Mouse (Mus musculus) Patski (cell line): Measurements from ENCODE around the gene Chchd1. TPM values are rescaled to one million over a fixed set of nuclear protein-coding genes. Genes with fewer than 3 reads are reported as not detected.
"Not testable (repeated sequence)": the region's sequence is repeated elsewhere in the genome, so short reads cannot be mapped to it uniquely, and the experiment has no call there.

Source experiments
- ATAC-seq: fragments of 100-300 bp; one replicate; pipeline ENCODE4 v1.8.0; 2021
- CTCF ChIA-PET: fragments of 350-600 bp; sonication (Branson Sonifier 250); formaldehyde crosslinking; loops from one replicate; lab custom pipeline; 2022; ENCODE audit warnings: inconsistent platforms; lab: Charles Lee
- POLR2A ChIA-PET: fragments of 350-600 bp; sonication (Branson Sonifier 250); formaldehyde crosslinking; loops from one replicate; lab custom pipeline; 2022; ENCODE audit warnings: antibody characterized with exemption, inconsistent platforms; lab: Charles Lee
- DNase-seq: peaks from one replicate; pipeline ENCODE4 v3.0.0-alpha.2; 2011; ENCODE audit warnings: low read depth, low spot score
- H3K27me3 ChIP-seq: fragments of 371-371 bp; one replicate; pipeline ENCODE4 v1.5.1; 2021
- CTCF ChIP-seq: fragments of 100-300 bp; IDR thresholded peaks from one replicate; pipeline ENCODE4 v1.5.1; 2021
- in situ Hi-C: fragments of 300-500 bp; cut with MboI; formaldehyde crosslinking; loops from 3 replicates; pipeline ENCODE4 v1.11.1; 2018; ENCODE audit warnings: low pct_unique_long_range_greater_than_20kb, mixed read lengths
- polyA plus RNA-seq: library from polyadenylated mRNA; unstranded; gene quantifications from one replicate; pipeline ENCODE4 v1.2.3, GENCODE M21; 2021

Gene Chchd1
- polyA plus RNA-seq, 1 experiment from 2014 or later = 96.6 TPM

DNA sequence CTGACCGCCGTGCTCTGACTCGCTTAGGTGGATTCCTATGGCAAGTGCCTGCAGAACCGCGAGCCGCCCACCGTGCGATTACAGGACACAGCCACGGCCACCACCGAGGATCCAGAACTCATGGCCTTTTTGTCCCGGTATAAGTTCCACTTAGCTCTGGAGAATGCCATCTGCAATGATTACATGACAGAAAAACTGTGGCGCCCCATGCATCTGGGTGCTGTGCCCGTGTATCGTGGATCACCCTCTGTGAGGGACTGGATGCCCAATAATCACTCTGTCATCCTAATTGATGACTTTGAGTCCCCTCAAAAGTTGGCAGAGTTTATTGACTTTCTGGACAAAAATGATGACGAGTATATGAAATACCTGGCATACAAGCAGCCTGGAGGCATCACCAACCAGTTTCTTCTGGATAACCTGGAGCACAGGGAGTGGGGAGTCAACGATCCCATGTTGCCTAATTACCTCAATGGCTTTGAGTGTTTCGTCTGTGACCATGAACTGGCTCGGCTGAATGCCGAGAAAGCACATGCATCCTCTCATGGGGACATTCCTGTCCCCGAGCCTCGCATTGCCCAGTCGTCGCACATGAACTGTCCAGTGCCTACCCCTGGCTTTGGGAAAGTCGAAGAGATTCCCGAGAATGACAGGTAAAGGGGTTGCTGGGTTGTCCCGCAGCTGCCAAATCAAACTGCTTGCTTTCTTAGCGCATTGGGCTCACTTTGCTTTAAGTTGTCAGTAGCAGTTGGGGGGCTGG lies 6.9 kb upstream of the Chchd1 start:
- DNase-seq (no peak), ATAC-seq (no peak)
- TF ChIP-seq CTCF = no peak
- H3K27me3 ChIP-seq = no peaks in the 10 kb centered on the region
- in situ Hi-C loops = loop anchor here (5.0 kb wide), 1 partner anchor 101 kb away; no protein-coding TSS in a partner anchor
- ChIA-PET CTCF (no interaction called here), POLR2A (interaction anchor here (0.9 kb wide), 1 partner anchor 12 kb away, joined by 4 read pairs; the partner anchor contains the start of gene Zswim8)

- in situ Hi-C loops = loop anchor here (5.0 kb wide), 1 partner anchor 100 kb away; no protein-coding TSS in a partner anchor
- DNase-seq = no peak
Measured at GRCm38 (mm10) chr14:20696986-20697385, 5.8 kb upstream of the Chchd1 start.

GRCm38 (mm10) chr14:20698515-20698914 lies 4.3 kb upstream of the Chchd1 start:
- ChIA-PET POLR2A (interaction anchor here (0.9 kb wide), 1 partner anchor 101 kb away, joined by 4 read pairs; no protein-coding TSS in a partner anchor), CTCF (interaction anchor here (0.9 to 1.3 kb wide), 5 partner anchors 9 to 104 kb away, joined by 3 to 5 read pairs (median 4); partner anchors contain the start of gene Zswim8)
- DNase-seq (no peak), ATAC-seq (no peak)
- TF ChIP-seq CTCF = no peak
- in situ Hi-C loops = loop anchor here (5.0 kb wide), 1 partner anchor 99 kb away; no protein-coding TSS in a partner anchor
- H3K27me3 ChIP-seq = no peaks in the 10 kb centered on the region

More at GRCm38 (mm10) chr14:20696986-20697385, 5.8 kb upstream of the Chchd1 start:
- no peaks in the 10 kb centered on the region for H3K27me3 ChIP-seq
- TF ChIP-seq CTCF = no peak
- ChIA-PET POLR2A (interaction anchor here (0.9 kb wide), 1 partner anchor 11 kb away, joined by 4 read pairs; the partner anchor contains the start of gene Zswim8), CTCF (interaction anchor here (0.7 kb wide), 1 partner anchor 9 kb away, joined by 3 read pairs; no protein-coding TSS in a partner anchor)
- peak; percentile 20 for ATAC-seq

- ChIA-PET CTCF (interaction anchor here (1.1 kb wide), 1 partner anchor 37 kb away, joined by 3 read pairs; no protein-coding TSS in a partner anchor), POLR2A (interaction anchor here (1.4 kb wide), 1 partner anchor 30 kb away, joined by 3 read pairs; no protein-coding TSS in a partner anchor)
- TF ChIP-seq CTCF = no peak
- in situ Hi-C loops = no loop called here
- ATAC-seq (no peak), DNase-seq (no peak)
- no peaks in the 10 kb centered on the region for H3K27me3 ChIP-seq
Measured at GRCm38 (mm10) chr14:20700362-20700761, 2.4 kb upstream of the Chchd1 start.

DNA sequence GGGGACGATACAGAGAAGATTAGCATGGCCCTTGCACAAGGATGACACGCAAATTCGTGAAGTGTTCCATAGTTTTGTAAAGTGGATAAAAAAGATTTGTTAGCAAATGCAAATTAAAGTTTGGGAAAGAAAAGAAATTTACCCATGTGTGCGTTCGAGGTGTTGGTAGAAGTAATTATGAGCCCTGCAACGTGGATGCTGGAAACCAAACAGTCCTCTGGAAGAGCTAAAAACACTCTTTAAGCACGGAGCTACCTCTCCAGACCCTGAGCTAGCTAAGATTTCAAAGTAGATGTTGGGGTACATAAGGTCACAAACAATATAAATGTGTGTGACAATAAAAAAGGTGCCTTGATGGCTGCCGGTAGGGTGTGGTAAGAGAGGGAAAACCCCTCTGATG lies 1.3 kb upstream of the Chchd1 start:
- POLR2A ChIA-PET = no interaction called here
- CTCF ChIA-PET = no interaction called here
- DNase-seq (no peak), ATAC-seq (no peak)
- in situ Hi-C loops = no loop called here
- no peaks in the 10 kb centered on the region for H3K27me3 ChIP-seq
- TF ChIP-seq CTCF = no peak

DNA sequence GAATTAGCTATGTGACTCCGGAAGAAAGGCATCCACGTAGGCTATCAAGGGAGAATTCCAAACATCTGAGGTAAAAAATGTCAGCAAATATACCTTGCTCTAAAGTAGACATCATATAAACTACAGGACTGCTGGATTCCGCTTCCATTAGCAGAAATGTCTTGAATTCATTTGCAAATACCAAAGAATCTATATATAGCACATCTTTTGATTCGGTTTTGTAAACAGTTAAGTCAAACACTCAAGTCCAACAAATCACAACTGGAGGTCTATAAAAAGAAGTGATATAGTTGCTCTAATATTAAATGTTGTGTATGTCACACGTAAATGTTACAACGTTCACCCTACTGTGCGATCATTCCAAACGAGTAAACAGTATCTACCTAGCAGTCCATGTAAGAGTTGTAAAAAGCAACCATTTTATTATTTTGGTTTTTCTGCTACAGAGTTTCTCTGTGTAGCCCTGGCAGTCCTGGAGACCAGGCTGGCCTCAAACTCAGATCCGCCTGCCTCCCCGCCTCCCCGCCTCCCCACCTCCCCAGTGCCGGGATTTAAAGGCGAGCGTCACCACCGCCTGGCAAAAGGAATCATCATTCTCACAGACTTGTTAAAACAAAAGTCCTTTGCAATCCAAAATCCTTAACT lies 588 bp upstream of the Chchd1 start:
- POLR2A ChIA-PET = interaction anchor here (1.7 kb wide), 1 partner anchor 9 kb away, joined by 5 read pairs; no protein-coding TSS in a partner anchor
- no peak for TF ChIP-seq CTCF
- H3K27me3 ChIP-seq = no peaks in the 10 kb centered on the region
- DNase-seq (no peak), ATAC-seq (no peak)
- in situ Hi-C loops = no loop called here
- CTCF ChIA-PET = no interaction called here

GRCm38 (mm10) chr14:20703461-20703860 lies 655 bp downstream of the Chchd1 start:
- ATAC-seq, DNase-seq, CTCF ChIA-PET, H3K27me3 ChIP-seq, in situ Hi-C loops: not testable (repeated sequence)
- POLR2A ChIA-PET = interaction anchor here (1.7 kb wide), 1 partner anchor 10 kb away, joined by 5 read pairs; no protein-coding TSS in a partner anchor

DNA sequence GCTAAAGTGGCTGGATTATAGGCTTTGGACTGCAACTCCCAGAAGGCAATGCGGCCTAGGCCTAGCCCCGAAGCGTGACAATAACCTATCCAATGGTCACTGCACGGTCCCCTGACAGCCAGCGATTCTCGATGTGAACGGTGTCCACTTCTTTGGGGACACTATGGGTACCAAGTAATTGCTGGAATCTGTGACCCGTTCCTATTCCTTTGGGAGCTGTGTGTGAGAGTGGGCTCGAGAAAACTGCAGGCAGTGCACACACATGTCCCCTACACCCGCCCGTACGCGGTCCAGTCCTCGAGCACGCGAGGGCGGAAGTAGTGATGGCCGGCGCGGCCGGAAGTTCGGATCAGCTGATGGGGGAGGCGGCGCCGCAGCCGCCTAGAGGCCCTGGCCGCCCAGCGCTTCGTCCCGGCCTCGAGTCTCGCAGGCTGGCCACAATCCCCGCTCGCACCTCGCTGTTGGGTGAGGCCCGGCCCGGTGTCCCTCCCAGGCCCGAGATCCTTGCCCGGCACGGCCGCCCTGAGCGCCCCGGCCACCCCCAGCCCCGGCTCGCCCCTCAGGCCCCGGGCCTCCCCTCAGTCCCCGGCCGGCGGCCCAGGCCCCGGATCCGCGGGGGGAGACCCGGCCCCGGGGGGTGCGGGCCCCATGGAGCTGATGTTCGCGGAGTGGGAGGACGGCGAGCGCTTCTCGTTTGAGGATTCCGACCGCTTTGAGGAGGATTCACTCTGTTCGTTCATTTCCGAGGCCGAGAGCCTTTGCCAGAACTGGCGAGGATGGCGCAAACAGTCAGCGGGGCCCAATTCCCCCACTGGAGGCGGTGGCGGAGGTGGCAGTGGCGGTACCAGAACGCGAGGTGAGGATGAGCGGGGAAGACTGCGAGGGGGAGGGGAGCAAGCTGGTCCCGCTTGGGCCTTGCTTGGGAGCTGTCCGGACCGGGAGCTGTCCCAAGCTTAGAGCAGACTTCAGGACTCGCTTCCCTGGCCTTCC lies 4.7 kb downstream of the Chchd1 start, which contains the start of gene Zswim8:
Gene Zswim8, plus strand, starts transcription at position 352 of the 990 bp plus-strand sequence.
- ChIA-PET CTCF (interaction anchor here (1.4 to 1.7 kb wide), 2 partner anchors 9 to 95 kb away, joined by 5 read pairs; no protein-coding TSS in a partner anchor), POLR2A (interaction anchor here (0.6 to 1.9 kb wide), 10 partner anchors 8 to 325 kb away, joined by 3 to 7 read pairs (median 4); partner anchors contain the start of gene Camk2g)
- ATAC-seq (peak; percentile 86), DNase-seq (peak; percentile 72)
- no peak for TF ChIP-seq CTCF
- H3K27me3 ChIP-seq = no peaks in the 10 kb centered on the region
- in situ Hi-C loops = no loop called here

DNA sequence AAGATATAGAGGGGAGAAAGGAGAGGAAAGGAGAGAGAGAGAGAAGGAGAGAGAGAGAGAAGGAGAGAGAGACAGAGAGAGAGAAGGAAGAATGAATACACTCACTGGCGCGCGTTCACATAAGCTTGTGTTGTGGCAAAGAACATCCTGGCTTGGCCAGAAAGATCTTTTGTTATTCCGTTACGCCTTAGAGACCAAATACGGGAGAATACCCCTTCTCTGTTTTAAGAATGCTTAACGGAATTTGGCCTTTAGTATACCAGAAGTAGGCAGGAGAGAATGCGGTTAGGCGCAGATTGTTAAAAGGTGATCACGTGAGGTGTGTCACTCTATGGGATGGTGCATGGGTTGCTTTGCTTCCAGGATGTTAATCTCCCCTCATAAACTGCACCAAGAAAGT lies 5.4 kb downstream of the Chchd1 start:
- DNase-seq = no peak
- ChIA-PET POLR2A (interaction anchor here (0.6 to 1.9 kb wide), 6 partner anchors 12 to 326 kb away, joined by 3 to 7 read pairs (median 4); partner anchors contain the start of gene Camk2g), CTCF (interaction anchor here (1.4 kb wide), 1 partner anchor 10 kb away, joined by 5 read pairs; no protein-coding TSS in a partner anchor)
- in situ Hi-C loops = no loop called here
- H3K27me3 ChIP-seq = no peaks in the 10 kb centered on the region
- no peak for ATAC-seq
- no peak for TF ChIP-seq CTCF
